Mouse (Mus musculus): ENCODE measurements around the gene Leng8. TPM values are rescaled to one million over a fixed set of nuclear protein-coding genes. Genes with fewer than 3 reads are reported as not detected.

Leng8 gene
- total RNA-seq, 2 experiments from 2014 or later, result 109 to 181 TPM

Other genes with a start within 250 kb of the Leng8 start
- gene Gm14548, start 238.9 kb upstream of the Leng8 start, total RNA-seq (2021), result not detected
- gene Lilra6, start 221.5 kb upstream of the Leng8 start, total RNA-seq (2021), result not detected
- gene Lair1, start 73.8 kb upstream of the Leng8 start, total RNA-seq (2021), result 1 to 10 TPM; 6.3 to 6.6 TPM
- 100 to 1,000 TPM; 625 to 681 TPM for gene Ttyh1, start 17.6 kb upstream of the Leng8 start, total RNA-seq (2021)
- gene Leng9, start 13.3 kb downstream of the Leng8 start, total RNA-seq (2021), result 1 to 10 TPM; 5.3 to 6.0 TPM
- 1 to 10 TPM in 1 of 2 experiments, under 1 TPM in 1; 0.75 to 1.4 TPM for gene Cdc42ep5, start 27.8 kb downstream of the Leng8 start, total RNA-seq (2021)
- gene Lilra5, start 100.7 kb downstream of the Leng8 start, total RNA-seq (2021), result not detected
- gene Ncr1, start 200.7 kb downstream of the Leng8 start, total RNA-seq (2021), result not detected

Measured in layer of hippocampus, postnatal 25 days (tissue).